Mouse (Mus musculus): Measurements from ENCODE around the gene Tnn. TPM values are rescaled to one million over a fixed set of nuclear protein-coding genes. Genes with fewer than 3 reads are reported as not detected.

Tnn gene
- total RNA-seq (2021), result under 1 TPM; 0.07 to 0.09 TPM

- DNase-seq (ENCODE audit: extremely low spot score in 1 of 2, low spot score in 1 of 2), result no peak
Observed at GRCm38 (mm10) chr1:160153480-160153879, at the start of gene Tnn. TSS of gene Tnn (minus strand) at chr1:160153580.

GRCm38 (mm10) chr1:160195337-160195663, 41.9 kb upstream of the Tnn start:
- no peak for DNase-seq (ENCODE audit: extremely low spot score in 1 of 2, low spot score in 1 of 2)

- peak; percentile 90 to 93 for DNase-seq (ENCODE audit: extremely low spot score in 1 of 2, low spot score in 1 of 2)
Observed at GRCm38 (mm10) chr1:160194529-160195336, 41.4 kb upstream of the Tnn start, which contains the start of gene Mrps14. TSS of gene Mrps14 (plus strand) at chr1:160195215.

- DNase-seq (ENCODE audit: extremely low spot score in 1 of 2, low spot score in 1 of 2), result peak; percentile 30 to 50
Observed at GRCm38 (mm10) chr1:160184506-160184905, 31.1 kb upstream of the Tnn start.

- DNase-seq (ENCODE audit: extremely low spot score in 1 of 2, low spot score in 1 of 2), result no peak
Observed at GRCm38 (mm10) chr1:160181216-160181615, 27.8 kb upstream of the Tnn start.

- DNase-seq (ENCODE audit: extremely low spot score in 1 of 2, low spot score in 1 of 2), result no peak
Observed at GRCm38 (mm10) chr1:160176903-160177302, 23.5 kb upstream of the Tnn start.

- DNase-seq (ENCODE audit: extremely low spot score in 1 of 2, low spot score in 1 of 2), result no peak
Observed at GRCm38 (mm10) chr1:160166600-160166999, 13.2 kb upstream of the Tnn start.

- DNase-seq (ENCODE audit: extremely low spot score in 1 of 2, low spot score in 1 of 2), result no peak
Observed at GRCm38 (mm10) chr1:160158190-160158589, 4.8 kb upstream of the Tnn start.

GRCm38 (mm10) chr1:160150726-160151125, 2.7 kb downstream of the Tnn start:
- DNase-seq (ENCODE audit: extremely low spot score in 1 of 2, low spot score in 1 of 2), result no peak

- peak in 1 of 2 experiments; percentile 21 for DNase-seq (ENCODE audit: extremely low spot score in 1 of 2, low spot score in 1 of 2)
Observed at GRCm38 (mm10) chr1:160149291-160149906, 4.0 kb downstream of the Tnn start.

- no peak for DNase-seq (ENCODE audit: extremely low spot score in 1 of 2, low spot score in 1 of 2)
Observed at GRCm38 (mm10) chr1:160147274-160147673, 6.1 kb downstream of the Tnn start.

- DNase-seq (ENCODE audit: extremely low spot score in 1 of 2, low spot score in 1 of 2), result no peak
Observed at GRCm38 (mm10) chr1:160145606-160146005, 7.8 kb downstream of the Tnn start.

GRCm38 (mm10) chr1:160144343-160144742, 9.0 kb downstream of the Tnn start:
- DNase-seq (ENCODE audit: extremely low spot score in 1 of 2, low spot score in 1 of 2), result no peak

- DNase-seq (ENCODE audit: extremely low spot score in 1 of 2, low spot score in 1 of 2), result no peak
Observed at GRCm38 (mm10) chr1:160136362-160136890, 17.0 kb downstream of the Tnn start.

- no peak for DNase-seq (ENCODE audit: extremely low spot score in 1 of 2, low spot score in 1 of 2)
Observed at GRCm38 (mm10) chr1:160133464-160134079, 19.8 kb downstream of the Tnn start.

- DNase-seq (ENCODE audit: extremely low spot score in 1 of 2, low spot score in 1 of 2), result no peak
Observed at GRCm38 (mm10) chr1:160123957-160124356, 29.4 kb downstream of the Tnn start.

GRCm38 (mm10) chr1:160108604-160109003, 44.8 kb downstream of the Tnn start:
- DNase-seq (ENCODE audit: extremely low spot score in 1 of 2, low spot score in 1 of 2), result no peak

- no peak for DNase-seq (ENCODE audit: extremely low spot score in 1 of 2, low spot score in 1 of 2)
Observed at GRCm38 (mm10) chr1:160105426-160105825, 48.0 kb downstream of the Tnn start.

- DNase-seq (ENCODE audit: extremely low spot score in 1 of 2, low spot score in 1 of 2), result no peak
Observed at GRCm38 (mm10) chr1:160100996-160101395, 52.4 kb downstream of the Tnn start.

GRCm38 (mm10) chr1:160099659-160100302, 53.6 kb downstream of the Tnn start:
- no peak for DNase-seq (ENCODE audit: extremely low spot score in 1 of 2, low spot score in 1 of 2)

GRCm38 (mm10) chr1:160086651-160087050, 66.7 kb downstream of the Tnn start:
- DNase-seq (ENCODE audit: extremely low spot score in 1 of 2, low spot score in 1 of 2), result no peak

Measured in layer of hippocampus, postnatal 25 days (tissue).